ENCODE assay signal across 8 mouse cellular contexts in the genomic region with DNA sequence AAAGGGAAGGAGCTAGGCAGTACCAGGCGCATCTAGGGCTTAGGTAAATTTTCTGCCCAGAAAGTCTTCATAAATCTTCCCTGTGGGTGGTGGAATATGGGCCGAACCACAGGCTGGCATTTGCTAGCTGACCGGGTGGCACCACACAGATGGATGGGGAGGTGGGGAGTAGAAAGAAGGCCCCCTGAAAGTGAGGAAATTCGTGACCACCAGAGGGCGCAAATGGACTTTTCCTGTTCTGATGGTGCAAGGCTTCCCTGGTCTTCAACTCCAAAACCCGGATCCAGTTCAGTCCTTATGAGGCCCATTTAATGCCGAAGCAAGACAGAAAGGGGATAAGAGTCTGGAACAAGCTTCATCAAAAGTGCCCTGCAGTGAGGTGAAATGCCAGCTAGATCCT. TPM values are rescaled to one million over a fixed set of nuclear protein-coding genes. Genes with fewer than 3 reads are reported as not detected.
DNase-seq lines count a peak whose midpoint lies in the region; ATAC-seq lines count a peak whose summit lies in the region.

No protein-coding gene starts in this region.

- WGBS in forebrain, embryonic 11.5 days = 10% methylated on average over 7 of the region's 7 CpGs
- 7% methylated on average over 7 of the region's 7 CpGs for WGBS in forebrain, embryonic 12.5 days

- H3K9ac ChIP-seq in forebrain, embryonic 11.5 days (ENCODE audit: low read length) = no peak overlapping the region; the same call in 1 of the 2 replicates
- no peak overlapping the region for H3K9ac ChIP-seq in forebrain, embryonic 12.5 days

- H3K4me3 ChIP-seq in forebrain, embryonic 11.5 days (ENCODE audit: low read depth, low read length) = no peak overlapping the region
- H3K4me3 ChIP-seq in forebrain, embryonic 12.5 days (replicated peaks) = no peak overlapping the region

- no peak overlapping the region for H3K27ac ChIP-seq in forebrain, embryonic 11.5 days (ENCODE audit: low read depth, low read length)
- H3K27ac ChIP-seq in forebrain, embryonic 12.5 days = no peak overlapping the region

- H3K9me3 ChIP-seq in forebrain, embryonic 11.5 days (ENCODE audit: control insufficient read depth, low read length) = no peaks in the 10 kb centered on the region
- H3K9me3 ChIP-seq in forebrain, embryonic 12.5 days = no peaks in the 10 kb centered on the region

- H3K36me3 ChIP-seq in forebrain, embryonic 11.5 days (ENCODE audit: control insufficient read depth, insufficient read depth, low read length) = no peaks in the 10 kb centered on the region
- no peaks in the 10 kb centered on the region for H3K36me3 ChIP-seq in forebrain, embryonic 12.5 days (replicated peaks)

- peaks cover 2% of the 10 kb centered on the region; the same call in 1 of the 2 replicates for H3K27me3 ChIP-seq in forebrain, embryonic 11.5 days (ENCODE audit: control insufficient read depth, insufficient read depth, low read length)
- H3K27me3 ChIP-seq in forebrain, embryonic 12.5 days = peaks cover 17% of the 10 kb centered on the region

- H3K4me2 ChIP-seq in forebrain, embryonic 11.5 days (ENCODE audit: low read depth, low read length, severe bottlenecking) = no peak overlapping the region
- no peak overlapping the region for H3K4me2 ChIP-seq in forebrain, embryonic 12.5 days

- DNase-seq in forebrain, embryonic 11.5 days (ENCODE audit: low spot score) = peak; percentile 87
- peak; percentile 63 for DNase-seq in Muller cell, postnatal 12 days (ENCODE audit: inconsistent ontology term)
- DNase-seq in cerebellum, postnatal 25 days = peak; percentile 80 to 87
- DNase-seq in layer of hippocampus, postnatal 10 days (ENCODE audit: low spot score in 2 of 2) = peak; percentile 86 to 88
- peak; percentile 55 to 87 for DNase-seq in spleen, postnatal 4 days (ENCODE audit: low spot score in 2 of 2)

- no peak for ATAC-seq in forebrain, embryonic 11.5 days (replicated peaks; ENCODE audit: low FRiP score)
- no peak for ATAC-seq in forebrain, embryonic 12.5 days (ENCODE audit: low FRiP score)
- ATAC-seq in granulocyte monocyte progenitor cell, adult 5-6 weeks (replicated peaks; ENCODE audit: poor library complexity, severe bottlenecking) = peak; percentile 38
- peak; percentile 35 for ATAC-seq in megakaryocyte progenitor cell, adult 5-6 weeks (replicated peaks; ENCODE audit: poor library complexity)

- no peaks in the 10 kb centered on the region; the same call in 1 of the 2 replicates for H3K4me1 ChIP-seq in forebrain, embryonic 11.5 days (replicated peaks; ENCODE audit: control insufficient read depth, insufficient read depth, low read length)
- H3K4me1 ChIP-seq in forebrain, embryonic 12.5 days = peaks cover 20% of the 10 kb centered on the region

RNA-seq across cellular contexts. Expression of gene Dync1h1, which starts 2.7 kb away (rescaled TPM):
- polyA plus RNA-seq in forebrain, embryonic 11.5 days (2014; fragmentation: Nextera tagmentation; extraction: Ambion mirVana) = 90.8 and 96.9 TPM in 2 replicates
- polyA plus RNA-seq in forebrain, embryonic 12.5 days (2016; fragmentation: Nextera tagmentation; extraction: Ambion mirVana) = 97.5 and 98.8 TPM in 2 replicates
- total RNA-seq in granulocyte monocyte progenitor cell, adult 5-6 weeks (2014; fragmentation: Nextera tagmentation) = 67.0 and 91.1 TPM in 2 replicates
- total RNA-seq in granulocyte monocyte progenitor cell, adult 5-6 weeks (2017) = 78.1 and 161 TPM in 2 replicates
- 100 to 1,000 TPM; 310 to 332 TPM for total RNA-seq in layer of hippocampus, postnatal 10 days (2021)
- 60.2 and 64.4 TPM in 2 replicates for total RNA-seq in megakaryocyte progenitor cell, adult 5-6 weeks (2015)
- total RNA-seq in megakaryocyte progenitor cell, adult 5-6 weeks (2017) = 91.9 and 102 TPM in 2 replicates

Comparison
In these comparisons a context has a peak if more than half of its experiments do, and no peak if none do; other contexts are left out.
1. ATAC-seq: peak in granulocyte monocyte progenitor cell, adult 5-6 weeks (single experiment) and megakaryocyte progenitor cell, adult 5-6 weeks (single experiment); none in forebrain, embryonic 11.5 days (single experiment) and forebrain, embryonic 12.5 days (single experiment).
2. Peak in every context shown above with its lines, with median percentiles within 50 percentile points of each other: DNase-seq.